Mouse (Mus musculus): ENCODE data around the gene Olfr270. TPM values are rescaled to one million over a fixed set of nuclear protein-coding genes. Genes with fewer than 3 reads are reported as not detected.

Gene Olfr270
- total and polyA plus RNA-seq, 3 experiments: not detected

GRCm38 (mm10) chr4:53015024-53015423 lies 50.7 kb downstream of the Olfr270 start:
- Histone ChIP-seq H3K27ac (ENCODE audit: control insufficient read depth, low read depth, low read length) (no peak overlapping the region), H3K9me3 (replicated peaks; ENCODE audit: insufficient read depth, low read length) (no peaks in the 10 kb centered on the region; the same call in 1 of the 2 replicates), H3K79me2 (ENCODE audit: control insufficient read depth, insufficient read depth, low read length, poor library complexity) (peaks cover 2% of the 10 kb centered on the region; the same call in 1 of the 2 replicates), H3K27me3 (ENCODE audit: control insufficient read depth in 1 of 2, insufficient read depth in 2 of 2, low read length in 2 of 2) (no peaks in the 10 kb centered on the region), H3K4me1 (ENCODE audit: control insufficient read depth in 1 of 2, insufficient read depth in 2 of 2, low read length in 2 of 2) (peaks cover 0 to 3% of the 10 kb centered on the region in 2 experiments; a peak in 1 of 4 replicates), H3K4me3 (ENCODE audit: control insufficient read depth in 1 of 2, insufficient read depth in 1 of 2, low read depth in 2 of 2, low read length in 2 of 2) (no peak overlapping the region), H3K36me3 (ENCODE audit: control insufficient read depth in 1 of 2, insufficient read depth in 2 of 2, low read length in 2 of 2) (peaks cover 0 to 15% of the 10 kb centered on the region in 2 experiments; a peak in 3 of 4 replicates), H3K9ac (ENCODE audit: control insufficient read depth, low read depth, low read length, poor library complexity, severe bottlenecking) (no peak overlapping the region)
- DNase-seq (ENCODE audit: low read depth, low spot score): no peak
- TF ChIP-seq ETS1 (IDR thresholded peaks at IDR 0.05; ENCODE audit: low read depth, low read length) (no peak), MYC (IDR thresholded peaks at IDR 0.05; ENCODE audit: low read depth, low read length) (no peak)

GRCm38 (mm10) chr4:53018392-53018791 lies 54.0 kb downstream of the Olfr270 start:
- TF ChIP-seq MAZ (IDR thresholded peaks at IDR 0.05; ENCODE audit: low read depth, low read length): no peak
- TF ChIP-seq RCOR1 (IDR thresholded peaks at IDR 0.05; ENCODE audit: low read depth, low read length): no peak
- TF ChIP-seq MYB (IDR thresholded peaks at IDR 0.05; ENCODE audit: low read depth, low read length): no peak
- no peak for TF ChIP-seq NRF1 (IDR thresholded peaks at IDR 0.05; ENCODE audit: insufficient read depth, low read depth, low read length, poor library complexity, severe bottlenecking)
- no peak for TF ChIP-seq MAX (IDR thresholded peaks at IDR 0.05; ENCODE audit: low read length)
- TF ChIP-seq RAD21 (IDR thresholded peaks at IDR 0.05; ENCODE audit: low read depth, low read length): no peak
- TF ChIP-seq MAFK (IDR thresholded peaks at IDR 0.05; ENCODE audit: borderline replicate concordance, low read depth, low read length): no peak
- no peak for TF ChIP-seq ELF1 (IDR thresholded peaks at IDR 0.05; ENCODE audit: low read depth, low read length)
- no peak for TF ChIP-seq HCFC1 (IDR thresholded peaks at IDR 0.05; ENCODE audit: low read depth, low read length)
- TF ChIP-seq JUND (IDR thresholded peaks at IDR 0.05; ENCODE audit: low read depth, low read length): no peak
- no peak for TF ChIP-seq MEF2A (IDR thresholded peaks at IDR 0.05; ENCODE audit: extremely low read depth, insufficient replicate concordance, low read depth, low read length, poor library complexity, severe bottlenecking)
- no peak overlapping the region for H3K9ac ChIP-seq (ENCODE audit: control insufficient read depth, low read depth, low read length, poor library complexity, severe bottlenecking)
- no peaks in the 10 kb centered on the region; the same call in 1 of the 2 replicates for H3K9me3 ChIP-seq (replicated peaks; ENCODE audit: insufficient read depth, low read length)
- peaks cover 0 to 15% of the 10 kb centered on the region in 2 experiments; a peak in 2 of 4 replicates for H3K36me3 ChIP-seq (ENCODE audit: control insufficient read depth in 1 of 2, insufficient read depth in 2 of 2, low read length in 2 of 2)
- H3K4me1 ChIP-seq (ENCODE audit: control insufficient read depth in 1 of 2, insufficient read depth in 2 of 2, low read length in 2 of 2): no peaks in the 10 kb centered on the region
- H3K4me3 ChIP-seq (ENCODE audit: control insufficient read depth in 1 of 2, insufficient read depth in 1 of 2, low read depth in 2 of 2, low read length in 2 of 2): no peak overlapping the region
- DNase-seq (ENCODE audit: low read depth, low spot score): no peak
- no peaks in the 10 kb centered on the region for H3K27me3 ChIP-seq (ENCODE audit: control insufficient read depth in 1 of 2, insufficient read depth in 2 of 2, low read length in 2 of 2)
- no peak overlapping the region for H3K27ac ChIP-seq (ENCODE audit: control insufficient read depth, low read depth, low read length)
- no peaks in the 10 kb centered on the region for H3K79me2 ChIP-seq (ENCODE audit: control insufficient read depth, insufficient read depth, low read length, poor library complexity)

Other genes starting within 250 kb of the Olfr270 start
- gene Olfr275, start 149.9 kb upstream of the Olfr270 start, total RNA-seq (2012; rRNA removed): not detected in 2 replicates
- not detected for gene Olfr275, start 149.9 kb upstream of the Olfr270 start, polyA plus RNA-seq (2012; ENCODE audit: insufficient read depth in 1 of 2, insufficient read length in 2 of 2, low read depth in 1 of 2, low replicate concordance in 2 of 2, missing spikeins in 1 of 2)
- not detected in 2 replicates for gene Olfr273, start 105.3 kb upstream of the Olfr270 start, total RNA-seq (2012; rRNA removed)
- not detected for gene Olfr273, start 105.3 kb upstream of the Olfr270 start, polyA plus RNA-seq (2012; ENCODE audit: insufficient read depth in 1 of 2, insufficient read length in 2 of 2, low read depth in 1 of 2, low replicate concordance in 2 of 2, missing spikeins in 1 of 2)
- not detected in 2 replicates for gene Olfr272, start 45.4 kb upstream of the Olfr270 start, total RNA-seq (2012; rRNA removed)
- not detected for gene Olfr272, start 45.4 kb upstream of the Olfr270 start, polyA plus RNA-seq (2012; ENCODE audit: insufficient read depth in 1 of 2, insufficient read length in 2 of 2, low read depth in 1 of 2, low replicate concordance in 2 of 2, missing spikeins in 1 of 2)
- gene Nipsnap3a, start 24.7 kb downstream of the Olfr270 start, total RNA-seq (2012; rRNA removed): not detected in 2 replicates
- gene Nipsnap3a, start 24.7 kb downstream of the Olfr270 start, polyA plus RNA-seq (2012; ENCODE audit: insufficient read depth in 1 of 2, insufficient read length in 2 of 2, low read depth in 1 of 2, low replicate concordance in 2 of 2, missing spikeins in 1 of 2): not detected
- gene Nipsnap3b, start 47.3 kb downstream of the Olfr270 start, total RNA-seq (2012; rRNA removed): 26.9 and 28.0 TPM in 2 replicates
- gene Nipsnap3b, start 47.3 kb downstream of the Olfr270 start, polyA plus RNA-seq (2012; ENCODE audit: insufficient read depth in 1 of 2, insufficient read length in 2 of 2, low read depth in 1 of 2, low replicate concordance in 2 of 2, missing spikeins in 1 of 2): 10 to 100 TPM in 1 of 2 experiments, not detected in 1; 57.1 TPM
- 8.4 and 10.8 TPM in 2 replicates for gene Abca1, start 195.3 kb downstream of the Olfr270 start, total RNA-seq (2012; rRNA removed)
- 1 to 10 TPM in 1 of 2 experiments, not detected in 1; 9.0 TPM for gene Abca1, start 195.3 kb downstream of the Olfr270 start, polyA plus RNA-seq (2012; ENCODE audit: insufficient read depth in 1 of 2, insufficient read length in 2 of 2, low read depth in 1 of 2, low replicate concordance in 2 of 2, missing spikeins in 1 of 2)

All from MEL (cell line).